Mouse (Mus musculus) left cerebral cortex, adult 11 months (tissue): Measurements from ENCODE around the gene Ror1.

Experiments
- DNase-seq: peaks from one replicate; pipeline ENCODE4 v3.0.0; 2022; ENCODE audit warnings: low spot score

Gene Ror1

DNA sequence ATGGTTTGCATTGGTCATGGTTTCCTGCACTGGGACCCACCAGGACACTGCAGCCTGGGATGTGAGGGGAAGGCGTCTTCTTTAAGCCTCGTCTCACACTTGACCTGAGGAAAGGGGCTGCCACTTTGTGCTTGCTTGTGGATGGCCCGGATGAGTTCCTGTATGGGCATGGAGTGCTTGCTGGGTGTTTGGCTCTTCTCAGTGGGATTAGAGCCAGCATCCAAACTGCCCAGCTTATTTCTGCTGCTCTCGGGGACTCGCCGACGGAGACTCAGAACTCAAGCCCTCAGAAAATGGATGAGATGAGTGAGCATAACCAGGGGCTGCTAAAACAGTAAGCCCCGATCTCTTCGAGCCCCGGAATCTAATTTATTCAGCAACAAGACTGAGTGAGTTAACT is 157.1 kb downstream of the Ror1 start:
- DNase-seq, result no peak

DNA sequence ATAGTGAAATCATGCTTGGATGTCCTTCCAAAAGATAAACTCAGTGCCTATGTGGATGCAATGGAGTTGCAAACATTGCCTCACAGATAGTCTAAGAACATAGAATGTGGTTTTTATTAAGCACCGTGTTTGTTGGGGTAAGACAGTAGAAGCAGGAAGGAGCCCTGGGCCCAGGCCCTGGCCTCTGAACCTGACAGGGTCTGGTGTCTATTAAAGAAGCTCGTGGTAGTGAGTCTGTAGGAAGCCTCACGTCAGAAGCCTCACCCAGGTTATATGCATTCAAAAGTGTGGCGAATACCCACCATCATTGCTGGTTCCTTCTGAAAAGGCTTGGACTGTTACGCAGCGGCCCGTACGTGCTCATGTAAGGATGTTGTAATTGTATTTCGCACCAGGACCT is 157.8 kb downstream of the Ror1 start:
- no peak for DNase-seq

DNA sequence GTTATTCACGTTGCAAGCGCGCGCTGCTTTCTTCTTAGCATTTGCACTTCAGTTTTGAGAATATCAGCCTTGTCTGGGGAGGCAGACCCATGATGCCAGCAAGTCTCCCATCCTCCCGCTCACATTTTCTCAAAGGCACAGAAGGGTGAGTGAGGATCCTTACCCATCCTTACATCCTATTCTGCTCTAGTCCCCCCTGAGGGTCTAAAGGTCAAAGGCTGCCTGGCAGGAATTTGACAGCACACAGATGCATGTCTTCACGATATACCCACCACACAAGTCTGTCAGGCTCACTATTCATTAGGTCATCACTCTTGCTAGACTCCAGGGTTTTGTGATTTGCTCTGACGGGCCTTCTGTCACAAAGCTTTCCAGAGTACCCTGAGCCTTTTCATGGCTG is 158.2 kb downstream of the Ror1 start:
- DNase-seq, result no peak

DNA sequence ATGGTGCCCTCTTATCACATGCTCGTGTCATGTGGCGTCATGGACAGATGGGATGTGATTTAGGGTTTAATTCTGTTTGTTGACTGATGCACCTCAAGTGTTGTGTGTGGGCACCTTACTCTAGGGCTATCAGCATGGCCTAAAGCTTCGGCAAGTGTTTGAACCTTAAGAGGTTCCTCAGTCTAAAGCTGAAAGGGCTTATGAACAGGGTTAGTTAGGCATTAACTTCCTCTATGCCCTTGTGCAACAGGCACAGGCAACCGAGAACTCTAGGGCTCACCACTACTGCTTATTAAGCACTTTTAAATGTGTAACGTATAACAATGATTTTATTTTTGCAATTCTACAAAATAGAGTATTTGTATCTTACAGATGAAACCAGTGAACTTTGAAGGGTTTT is 162.9 kb downstream of the Ror1 start:
- no peak for DNase-seq

DNA sequence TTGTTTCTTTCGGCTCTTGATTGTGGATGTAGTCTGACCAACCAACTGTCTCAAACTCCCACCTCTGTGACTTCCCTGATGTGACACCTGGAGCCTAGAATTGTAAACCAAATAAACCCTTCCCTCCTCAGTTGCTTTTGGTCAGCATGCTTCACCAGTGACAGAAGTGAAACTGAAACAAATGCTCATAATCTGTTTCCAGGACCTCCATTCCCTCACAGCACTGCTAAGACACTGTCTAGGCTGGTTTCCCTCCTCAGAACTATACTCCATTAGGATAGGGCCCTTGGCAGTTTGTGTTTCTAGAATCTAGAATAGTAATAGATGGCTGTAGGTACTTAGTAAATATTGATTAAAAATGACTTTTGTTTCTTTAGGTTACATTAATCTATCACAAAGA is 168.3 kb downstream of the Ror1 start:
- DNase-seq, result no peak

DNA sequence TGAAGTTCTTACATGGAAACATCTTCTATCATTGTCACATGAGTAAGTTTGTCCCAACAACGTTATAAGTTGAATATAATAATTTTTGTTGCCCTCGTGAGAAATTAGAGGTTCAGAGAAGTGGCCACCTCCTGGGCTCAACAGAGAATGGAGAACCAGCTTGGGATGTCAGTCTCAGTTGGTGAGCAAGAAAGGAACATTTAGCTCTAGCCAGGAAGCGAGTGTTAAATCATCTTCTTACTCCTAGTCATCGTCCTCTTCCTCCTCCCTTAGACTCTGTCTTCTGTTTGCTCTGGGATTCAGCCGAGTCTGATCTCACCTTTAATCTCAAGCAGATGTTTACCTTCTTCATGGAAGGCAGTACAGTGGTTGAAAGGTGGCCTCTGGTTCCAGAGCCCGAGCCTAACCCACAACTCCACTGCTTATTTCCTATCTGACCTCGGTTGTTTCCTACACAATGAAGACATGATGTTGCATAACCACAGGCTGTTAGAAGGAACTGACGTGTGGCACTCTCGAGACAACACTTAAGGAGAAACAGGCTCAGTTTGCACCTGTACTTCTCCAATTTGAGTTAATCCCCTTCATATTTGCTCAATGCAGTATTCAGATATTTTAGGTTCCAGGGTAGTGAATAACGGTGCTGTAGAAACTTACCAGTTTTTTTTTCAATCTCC is 175.6 kb downstream of the Ror1 start:
- no peak for DNase-seq

DNA sequence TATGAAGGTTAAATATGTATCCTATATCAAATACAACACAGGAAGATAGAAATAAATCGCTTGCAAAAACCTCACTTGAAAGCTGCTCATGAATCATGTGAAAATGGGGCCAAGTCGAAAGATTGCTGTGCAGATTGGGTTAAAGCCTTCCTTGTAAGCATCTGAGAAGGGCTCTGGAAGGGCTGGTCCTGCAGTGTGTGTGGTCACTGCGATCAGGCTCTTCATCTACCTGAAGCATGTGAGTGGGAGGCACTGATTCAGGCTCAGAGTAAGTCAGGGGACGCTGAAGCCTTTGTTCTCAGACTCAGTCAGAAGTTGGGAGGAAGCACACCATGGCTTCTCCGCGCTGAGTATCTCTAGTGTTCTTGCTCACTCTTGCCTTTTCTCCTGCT is 176.1 kb downstream of the Ror1 start:
- no peak for DNase-seq

DNA sequence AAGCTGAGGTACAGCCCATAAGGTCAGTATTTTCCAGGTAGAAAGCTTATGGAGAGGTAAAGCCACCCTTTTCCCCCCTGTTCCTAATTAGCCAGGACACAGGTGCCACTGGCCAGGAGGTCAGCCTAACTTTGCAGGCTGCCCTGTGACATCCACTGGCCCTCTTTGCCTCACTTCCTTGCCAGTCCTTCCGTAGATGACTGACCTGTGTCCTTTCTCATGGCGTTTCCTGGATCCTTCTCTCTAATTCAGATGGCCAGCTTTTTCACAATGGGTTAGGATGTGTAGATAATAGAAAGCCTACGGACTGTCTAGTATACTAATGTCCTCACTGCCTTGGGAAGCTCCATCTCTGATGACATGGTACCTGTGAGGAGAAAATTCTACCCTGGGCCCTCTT is 177.8 kb downstream of the Ror1 start:
- DNase-seq, result no peak

DNA sequence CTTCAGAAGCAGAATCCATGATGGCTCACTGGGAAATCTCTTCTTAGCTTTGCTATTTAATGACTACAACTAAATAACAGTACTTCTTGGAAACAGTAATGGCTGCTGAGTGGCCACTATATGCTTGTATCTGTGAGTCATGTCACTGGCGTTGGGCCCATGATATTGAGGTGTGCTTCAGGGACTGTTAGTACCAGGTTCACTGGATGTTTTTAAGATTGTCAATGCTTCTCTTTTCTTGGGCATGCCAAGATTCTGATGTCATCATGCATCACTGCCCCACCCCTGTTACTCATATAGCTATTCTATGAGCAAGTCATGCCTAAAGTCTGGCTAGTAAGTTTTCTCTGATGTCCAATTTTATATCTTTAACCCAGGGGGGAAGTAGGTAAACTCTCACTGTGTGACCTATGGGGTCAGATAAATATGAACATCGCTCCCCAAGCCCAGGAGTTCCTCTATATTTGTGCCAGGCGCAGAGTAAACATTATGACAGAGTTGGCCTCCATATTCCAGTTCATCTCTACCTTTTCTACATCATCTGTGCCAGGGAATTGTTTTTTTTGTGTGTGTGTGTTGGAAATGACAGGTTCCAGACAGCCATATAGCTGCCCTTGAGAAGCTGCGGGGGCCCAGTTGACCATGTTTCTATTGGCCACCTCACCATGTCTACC is 178.4 kb downstream of the Ror1 start:
- DNase-seq, result no peak

DNA sequence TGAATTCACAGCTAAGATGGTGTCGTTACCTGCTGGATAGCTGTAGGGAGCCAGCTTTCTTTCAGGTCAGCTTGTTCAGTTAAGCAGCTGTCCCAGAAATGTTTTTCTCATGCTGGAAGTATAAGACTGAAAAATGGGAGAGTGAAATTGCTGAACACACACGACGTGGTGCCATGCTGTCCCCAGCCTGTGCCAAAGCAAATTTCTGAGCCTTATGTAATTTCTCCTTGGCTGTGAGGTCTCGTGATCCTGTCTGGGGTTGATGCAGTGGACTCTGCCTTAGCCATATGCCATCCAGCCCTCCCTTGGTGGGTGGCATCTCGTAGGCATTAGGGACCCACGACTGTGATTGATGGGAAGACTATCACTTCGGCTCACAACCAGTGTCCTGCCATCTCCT is 180.9 kb downstream of the Ror1 start:
- DNase-seq, result no peak

DNA sequence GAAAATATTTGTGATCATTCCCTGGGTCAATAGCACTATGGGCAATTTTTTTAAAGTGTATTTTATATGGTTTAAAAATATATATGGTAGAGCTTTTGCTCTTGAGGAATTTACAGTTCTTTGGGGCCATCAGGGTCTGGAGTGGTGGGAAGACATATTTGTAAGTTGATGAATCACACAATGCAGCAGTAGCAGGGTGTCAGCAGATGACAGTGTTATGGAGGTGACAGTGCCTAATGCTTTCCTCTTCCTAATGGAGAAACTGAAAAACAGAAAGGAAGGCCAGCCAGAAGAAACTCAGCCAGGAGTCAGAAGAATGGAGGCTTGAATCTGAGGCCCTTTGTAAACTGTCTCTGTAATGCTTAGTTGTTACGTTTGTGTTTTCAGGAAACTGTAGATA is 181.4 kb downstream of the Ror1 start:
- no peak for DNase-seq

DNA sequence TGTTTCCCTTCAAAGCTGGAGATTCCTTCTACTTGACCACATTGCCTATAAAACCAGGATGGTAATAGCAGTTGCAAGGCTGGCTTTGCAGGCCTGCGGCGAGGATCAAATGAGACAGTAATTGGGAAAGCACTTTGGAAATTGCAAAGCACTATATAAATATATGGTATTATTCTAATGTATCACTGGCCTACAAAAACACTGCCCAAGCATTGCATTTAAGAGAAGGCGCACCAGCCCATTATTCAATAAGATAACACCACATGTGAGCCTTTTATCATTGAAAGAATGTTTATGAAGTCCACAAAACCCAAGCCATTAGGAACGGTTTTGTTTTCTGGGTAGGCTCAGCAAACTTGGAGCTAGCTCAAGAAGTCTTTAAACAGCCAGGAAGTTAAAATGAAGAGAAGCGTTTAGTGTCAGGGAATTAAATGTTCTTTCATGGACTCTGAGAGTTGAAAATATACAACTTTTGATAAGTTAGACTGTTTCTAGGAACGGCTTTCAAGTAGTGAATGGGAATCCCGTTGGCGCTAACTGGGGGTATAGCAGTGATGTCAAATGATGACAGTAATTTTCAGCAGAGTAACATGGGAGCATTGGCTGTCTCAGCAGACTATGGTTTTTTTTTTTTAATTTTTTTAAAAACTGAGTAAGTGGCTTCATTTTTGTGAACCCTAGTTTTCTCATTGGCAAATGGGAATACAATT is 187.7 kb downstream of the Ror1 start:
- DNase-seq, result no peak

DNA sequence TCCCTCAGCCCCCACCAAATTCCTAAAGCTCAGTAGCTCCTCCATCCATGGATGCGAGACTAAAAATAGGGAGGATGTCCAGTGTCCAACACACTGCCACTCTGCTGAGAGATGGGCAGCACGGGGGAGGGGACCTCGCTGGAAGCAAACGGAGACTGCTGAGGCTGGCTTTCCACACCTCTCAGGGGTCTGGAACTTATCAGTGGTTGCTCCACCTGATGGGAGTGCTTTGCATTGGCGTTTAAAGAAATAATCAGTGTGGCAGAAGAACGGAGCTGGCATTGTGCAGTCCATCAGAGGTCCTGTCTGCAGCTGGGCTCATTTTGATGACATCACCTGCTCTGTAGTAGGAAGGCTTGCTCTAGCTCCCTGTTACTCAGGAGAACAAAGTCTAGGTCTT is 188.9 kb downstream of the Ror1 start:
- DNase-seq, result no peak

DNA sequence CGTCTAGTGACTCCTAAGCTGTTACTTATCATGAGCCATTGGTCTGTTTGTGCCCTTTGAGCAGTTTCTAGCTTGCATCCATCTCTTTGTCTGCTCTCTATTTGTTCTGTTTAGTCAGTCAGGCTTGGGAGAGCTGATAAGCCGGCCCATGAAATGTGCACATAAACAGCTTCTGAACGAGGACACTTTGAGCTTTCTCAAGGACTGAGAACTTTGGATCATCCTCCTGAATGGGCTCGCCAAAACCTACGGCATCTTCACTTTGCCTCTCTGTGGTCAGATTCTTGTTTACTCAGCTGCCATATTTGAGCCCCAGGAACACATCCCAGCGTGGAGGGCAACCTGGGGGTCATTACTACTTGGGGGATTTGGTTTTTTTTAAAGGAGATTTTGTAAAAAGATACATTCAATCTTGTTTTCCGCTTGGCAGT is 190.5 kb downstream of the Ror1 start:
- DNase-seq, result no peak

DNA sequence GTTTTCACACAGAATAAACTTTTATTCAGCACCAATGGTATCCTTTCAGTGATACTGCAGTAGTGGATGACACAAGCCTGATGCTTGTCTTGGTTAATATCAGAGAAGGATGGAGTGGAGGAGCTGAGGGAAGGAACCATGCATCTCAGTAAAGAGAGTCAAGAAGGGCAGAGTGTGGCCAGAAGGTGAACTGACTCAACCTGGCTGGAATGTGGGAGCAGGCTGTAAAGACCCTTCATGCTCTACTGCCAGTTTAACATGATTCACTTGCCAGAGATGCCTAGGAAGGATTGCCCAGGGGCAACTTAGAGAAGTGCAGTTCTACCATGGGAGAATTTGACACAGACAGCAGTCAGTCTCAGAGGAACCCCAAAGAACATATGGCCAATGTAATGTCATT is 191.2 kb downstream of the Ror1 start:
- DNase-seq, result no peak

DNA sequence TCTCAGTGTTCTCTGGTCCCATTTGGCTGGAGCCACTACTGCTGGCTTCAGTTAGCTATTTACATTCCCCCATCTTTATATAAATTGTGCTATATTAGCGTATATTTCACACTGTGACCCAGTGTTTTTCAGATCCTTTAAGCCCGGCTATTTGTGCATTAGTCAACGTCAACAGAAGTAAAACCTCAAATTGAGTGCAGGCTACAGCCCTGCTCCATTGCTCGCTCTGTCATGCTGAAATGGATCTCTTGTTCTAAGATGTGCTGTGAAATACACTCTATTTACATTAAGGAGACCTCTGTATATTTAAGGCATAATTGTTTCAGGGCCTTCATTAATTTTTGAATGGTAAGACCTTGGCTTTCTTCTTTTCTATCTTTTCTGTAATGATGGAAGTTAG is 192.2 kb downstream of the Ror1 start:
- DNase-seq, result no peak

DNA sequence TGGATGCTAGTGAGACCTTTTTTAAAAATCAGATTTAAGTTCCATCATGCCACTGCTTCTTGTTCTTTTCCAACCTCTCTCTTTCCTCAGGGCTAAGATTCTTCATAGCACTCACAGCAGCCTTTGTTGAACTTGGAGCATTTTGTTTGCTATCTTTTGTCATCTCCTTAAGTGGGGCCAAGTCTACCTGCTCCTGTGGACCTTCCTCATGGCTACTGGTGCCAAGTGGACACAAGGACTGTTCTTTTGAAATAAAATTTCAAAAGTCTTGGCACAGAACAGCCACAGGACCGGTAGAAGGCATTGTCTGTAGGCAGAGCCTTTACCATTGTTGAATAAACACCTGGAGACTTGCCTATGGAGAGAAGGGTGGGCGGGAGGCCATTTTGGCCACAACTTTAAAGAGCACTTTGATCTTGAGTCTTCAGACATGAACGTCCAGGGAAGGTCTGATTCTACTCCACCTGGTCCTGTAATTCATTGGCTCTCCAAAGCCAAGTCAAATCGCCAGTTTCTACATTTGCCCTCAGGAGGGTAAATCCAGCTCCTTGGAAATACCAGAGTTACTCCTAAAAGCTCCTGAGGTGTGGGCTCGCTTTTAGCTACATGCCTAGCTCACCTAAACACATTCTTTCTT is 195.5 kb downstream of the Ror1 start:
- no peak for DNase-seq

DNA sequence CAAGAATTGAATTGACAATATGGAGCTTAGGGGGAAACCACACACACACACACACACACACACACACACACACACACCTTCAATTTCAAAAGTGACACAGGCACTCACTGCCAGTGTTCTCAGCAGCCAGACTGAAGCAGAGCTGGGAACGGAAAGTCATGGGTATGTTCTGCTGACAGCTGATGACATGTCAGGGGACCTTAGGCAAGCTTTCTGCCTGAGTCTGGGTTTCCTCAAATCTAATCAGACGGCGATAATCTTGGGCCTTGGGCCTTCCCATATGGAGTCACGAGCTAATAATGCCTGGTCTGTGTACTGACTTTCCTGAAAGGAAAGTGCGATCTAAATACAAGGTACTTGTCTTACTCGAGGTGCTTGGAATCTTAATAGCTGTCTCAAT is 202.1 kb downstream of the Ror1 start:
- DNase-seq, result no peak

DNA sequence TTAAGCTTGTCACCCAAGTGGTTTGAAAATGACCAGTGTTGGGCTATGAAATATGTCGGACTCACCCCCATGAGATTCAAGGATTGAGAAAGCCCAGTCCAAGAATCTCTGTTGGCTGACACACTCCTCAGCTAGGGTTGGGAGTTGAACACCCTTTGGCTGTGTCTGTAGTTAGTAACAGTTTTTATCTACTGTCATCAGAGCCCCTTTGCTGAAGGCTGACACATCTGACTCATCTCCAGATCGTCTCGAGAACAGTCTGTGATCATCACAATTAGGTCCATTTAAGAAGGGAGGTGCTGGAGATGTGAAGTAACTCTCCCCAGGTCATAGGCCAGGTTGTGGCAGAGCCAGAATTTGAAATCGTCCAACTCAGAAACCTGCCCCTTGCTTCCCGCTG is 203.0 kb downstream of the Ror1 start:
- no peak for DNase-seq

DNA sequence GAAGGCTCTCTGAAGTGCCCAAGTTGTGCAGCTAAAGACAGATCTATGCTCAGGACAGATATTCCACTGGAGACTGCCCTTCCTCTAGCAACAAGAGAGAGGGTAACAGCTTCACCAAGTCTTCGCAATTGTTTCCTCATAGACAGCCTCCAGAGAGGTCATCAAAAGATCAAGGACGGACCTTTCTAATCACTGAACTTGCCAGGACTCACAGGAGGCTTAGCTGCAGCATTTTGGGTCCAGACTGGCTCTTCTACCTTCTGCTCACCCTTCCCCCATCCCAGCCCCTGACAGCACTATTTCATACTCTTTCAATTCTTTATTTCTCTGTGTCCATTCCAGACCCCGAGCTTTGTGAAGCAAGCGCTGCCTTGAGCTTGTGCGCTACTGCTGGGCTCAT is 204.6 kb downstream of the Ror1 start:
- DNase-seq, result no peak

DNA sequence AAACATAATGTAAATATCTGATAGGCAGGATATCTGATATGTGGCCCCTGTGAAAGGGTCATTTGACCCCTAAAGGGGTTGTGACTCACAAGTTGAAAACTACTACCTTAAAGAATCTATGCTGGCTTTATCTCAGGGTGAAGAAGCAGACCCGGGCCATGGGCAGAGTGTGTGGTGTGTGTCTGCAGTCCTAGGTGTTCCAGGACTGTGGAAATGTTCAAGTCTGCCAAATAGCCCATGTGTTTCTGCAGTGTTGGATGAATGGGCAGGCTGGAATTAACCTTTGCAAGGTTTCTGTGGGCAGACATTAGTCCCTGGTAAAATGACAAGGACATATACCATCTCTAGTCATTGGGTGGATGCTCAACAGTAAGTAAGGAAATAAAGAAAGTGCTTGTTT is 205.8 kb downstream of the Ror1 start:
- DNase-seq, result no peak

DNA sequence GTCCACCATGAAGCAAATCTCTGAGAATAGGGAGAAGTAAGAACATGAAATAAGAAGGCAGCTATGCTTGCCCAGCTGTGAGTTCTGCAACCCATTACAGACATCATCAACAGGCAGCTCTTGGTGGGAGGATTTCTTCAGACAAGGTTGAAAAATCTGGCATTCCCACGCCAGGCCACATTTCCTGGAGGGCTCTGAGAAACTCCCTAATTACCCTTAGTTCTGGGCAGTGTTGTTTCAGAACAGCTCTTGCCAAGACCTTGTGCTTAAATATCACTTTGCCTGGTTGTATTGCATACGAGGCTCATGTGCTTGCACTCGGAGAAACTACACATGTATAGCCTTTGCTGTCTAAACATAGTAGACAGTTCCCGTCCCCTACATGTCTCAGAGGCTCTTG is 211.8 kb downstream of the Ror1 start:
- DNase-seq, result no peak
